Mouse (Mus musculus): ENCODE data around the gene Ranbp3l.
A peak's percentile ranks its signal among the peaks of the same experiment; 100 is the strongest.
"Not testable (repeated sequence)": the region's sequence is repeated elsewhere in the genome, so short reads cannot be mapped to it uniquely, and the experiment has no call there.

Ranbp3l gene

DNA sequence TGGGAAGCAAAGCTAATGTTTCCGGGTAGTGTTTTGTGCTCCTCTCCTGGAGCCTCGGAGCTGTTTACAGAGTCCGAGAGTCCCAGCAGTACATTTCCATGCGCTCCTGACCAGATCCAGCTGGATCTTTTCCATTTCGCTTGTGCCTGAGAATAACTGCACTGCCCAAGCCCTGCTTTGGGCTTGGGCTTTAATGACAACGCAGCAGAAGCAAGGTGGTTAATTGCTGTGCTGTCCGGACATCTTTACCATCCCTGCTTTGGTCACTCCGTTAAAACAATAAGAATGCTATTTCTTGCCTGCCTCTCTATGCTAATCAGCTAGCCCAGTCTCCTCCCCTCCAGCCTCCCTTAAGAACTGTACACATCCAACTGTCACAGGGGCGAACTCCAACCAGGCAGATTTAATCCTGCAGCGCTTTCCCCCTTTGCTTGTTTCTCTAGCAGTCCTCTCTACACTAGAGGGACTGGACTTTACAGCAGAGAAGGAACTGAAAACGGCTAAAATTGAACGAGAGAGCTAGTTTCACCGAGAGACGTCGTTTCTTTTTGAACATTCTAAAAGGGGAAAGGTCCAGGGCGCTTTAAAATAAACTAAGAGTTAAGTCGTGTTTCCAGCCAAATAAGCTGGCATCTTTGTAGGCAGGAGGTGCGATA is at the start of gene Ranbp3l:
Ranbp3l (plus strand) TSS at position 377 of the 656 bp plus-strand sequence.
- DNase-seq: no peak

DNA sequence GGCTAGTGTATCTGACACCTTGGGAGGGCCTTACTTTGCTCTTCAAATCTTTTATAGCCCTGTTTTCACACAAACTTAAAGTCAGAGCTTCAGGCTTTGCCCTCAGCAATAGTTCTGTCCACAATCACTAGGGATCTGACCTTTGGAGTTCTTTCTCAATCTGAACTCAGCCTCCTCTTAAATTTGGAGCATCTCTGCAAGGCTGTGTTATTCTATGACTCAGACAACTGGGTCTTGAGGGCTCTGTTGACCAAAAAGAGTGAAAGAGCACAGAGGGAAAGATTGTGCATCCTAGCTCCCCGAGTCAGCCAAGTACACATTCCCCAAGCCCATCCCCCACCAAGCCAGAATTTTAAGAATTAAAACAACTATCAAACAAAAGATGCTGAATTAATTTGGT is 37.7 kb upstream of the Ranbp3l start:
- DNase-seq: no peak

DNA sequence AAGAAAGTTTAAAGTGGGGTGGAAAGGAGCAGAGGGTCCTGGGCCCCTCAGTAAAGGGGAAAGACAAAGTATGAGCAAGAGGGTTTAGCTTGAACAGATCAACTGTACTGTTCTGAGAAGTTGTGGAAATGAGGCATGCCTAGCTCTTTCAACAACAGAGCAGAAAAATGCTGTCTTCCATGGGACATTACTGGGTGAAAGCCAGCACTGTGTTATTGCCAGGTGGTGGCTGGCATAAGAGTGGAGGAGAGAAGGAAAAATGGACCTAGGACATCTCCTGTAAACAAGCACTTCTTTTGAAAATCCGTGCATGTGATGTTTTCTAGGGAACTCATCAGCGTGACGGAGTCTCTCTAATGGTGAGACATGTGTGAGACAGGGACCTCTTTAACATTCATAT is 30.8 kb upstream of the Ranbp3l start:
- DNase-seq: no peak

DNA sequence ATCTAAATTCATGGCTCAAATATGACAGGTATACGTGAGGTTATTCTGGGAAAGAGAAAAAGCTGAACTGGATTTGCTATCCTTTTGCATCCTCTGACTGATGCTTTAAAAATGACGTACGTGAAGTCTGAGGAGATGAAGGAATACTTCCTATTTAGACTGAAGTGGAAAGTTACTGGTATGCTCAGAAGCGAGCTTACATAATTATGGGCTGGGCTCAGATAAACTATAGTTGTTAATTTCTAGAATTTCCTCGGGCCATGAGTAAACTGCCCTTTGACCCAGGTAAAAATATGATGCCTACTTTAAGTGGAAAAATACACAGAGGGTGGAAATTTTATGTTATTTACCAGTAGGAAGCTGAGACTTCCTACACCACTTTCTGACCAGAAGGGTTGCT is 26.9 kb upstream of the Ranbp3l start:
- DNase-seq: no peak

DNA sequence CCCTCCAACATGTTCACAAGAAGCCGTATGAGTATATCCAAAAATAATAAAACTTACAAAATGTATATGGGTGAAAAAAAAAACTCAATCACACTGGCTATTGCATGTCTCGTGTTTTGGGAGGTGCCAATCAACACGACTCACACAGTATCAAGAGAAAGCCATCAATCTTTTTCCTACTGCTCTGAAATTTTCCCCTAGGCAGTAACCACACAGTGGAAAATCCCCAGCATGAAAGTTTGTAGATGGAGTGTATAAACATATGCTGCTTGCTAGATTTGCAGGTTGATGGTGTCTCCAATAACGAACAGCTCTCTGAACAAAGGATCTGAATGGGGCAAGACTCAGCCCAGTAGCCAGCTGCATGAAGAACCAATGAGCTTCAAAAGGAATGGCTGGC is 16.9 kb upstream of the Ranbp3l start:
- no peak for DNase-seq

DNA sequence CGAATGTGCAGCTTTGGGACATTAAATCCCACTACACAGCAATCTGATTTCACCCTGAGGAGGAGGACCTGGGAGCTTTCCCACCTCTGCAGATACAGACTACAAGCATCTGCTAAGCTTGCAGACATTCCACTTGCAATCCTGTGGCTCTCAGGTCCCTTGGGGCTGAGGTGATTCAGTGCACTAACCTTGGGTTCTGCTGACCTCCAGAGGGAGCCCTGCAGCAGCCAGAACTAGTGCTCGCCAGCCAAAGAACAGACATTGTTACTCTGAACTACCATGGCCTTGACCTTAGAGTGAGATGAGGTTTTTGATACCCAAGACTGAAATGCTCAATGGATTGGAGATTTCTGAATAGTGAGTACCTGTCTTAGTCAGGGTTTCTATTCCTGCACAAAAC is 4.4 kb upstream of the Ranbp3l start:
- DNase-seq: no peak

DNA sequence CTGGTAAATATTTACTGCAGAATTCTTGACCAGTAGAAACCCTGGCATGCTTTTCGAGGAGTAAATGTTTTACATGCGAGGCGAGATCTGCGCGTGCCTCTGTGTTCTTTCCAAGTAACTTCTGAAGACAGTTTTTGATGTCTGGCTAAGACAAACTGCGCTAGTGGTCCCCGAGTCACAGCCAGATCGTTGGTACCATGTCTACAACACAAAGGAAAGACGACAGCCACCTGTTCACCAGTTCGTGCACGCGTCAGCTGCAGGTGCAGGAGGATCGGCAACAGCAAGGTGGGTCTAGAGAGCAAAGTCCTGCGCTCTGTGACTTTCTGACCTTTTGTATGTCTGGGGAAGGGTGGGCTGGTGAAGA is 463 bp downstream of the Ranbp3l start:
- DNase-seq: no peak

DNA sequence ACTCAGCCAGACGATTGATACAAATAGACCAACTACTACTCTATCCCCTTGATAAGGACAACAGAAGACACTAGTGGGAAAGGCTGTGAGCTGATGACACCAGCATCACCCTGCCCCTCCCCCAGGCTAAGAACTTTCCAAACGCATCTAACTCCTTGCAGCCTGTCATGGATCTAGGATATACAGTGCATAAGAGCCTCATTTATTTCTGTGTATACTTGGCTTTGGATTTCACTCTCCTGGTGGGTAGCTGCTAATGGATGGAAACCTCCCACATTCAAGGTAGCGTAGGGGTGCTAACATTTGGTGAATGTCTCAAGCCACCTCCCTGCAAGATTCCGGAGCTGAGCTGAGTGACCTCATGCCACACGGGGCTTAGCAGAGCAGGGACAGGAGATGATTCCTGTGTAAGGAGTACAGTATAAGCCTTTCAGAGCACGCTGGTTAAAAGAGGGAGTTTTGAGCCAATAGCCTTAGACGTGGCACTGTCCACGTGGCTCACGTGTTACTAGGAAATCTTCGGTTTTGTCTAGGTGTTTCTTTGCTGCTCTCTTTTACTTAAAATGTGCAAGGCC is 1.4 kb downstream of the Ranbp3l start:
- no peak for DNase-seq

DNA sequence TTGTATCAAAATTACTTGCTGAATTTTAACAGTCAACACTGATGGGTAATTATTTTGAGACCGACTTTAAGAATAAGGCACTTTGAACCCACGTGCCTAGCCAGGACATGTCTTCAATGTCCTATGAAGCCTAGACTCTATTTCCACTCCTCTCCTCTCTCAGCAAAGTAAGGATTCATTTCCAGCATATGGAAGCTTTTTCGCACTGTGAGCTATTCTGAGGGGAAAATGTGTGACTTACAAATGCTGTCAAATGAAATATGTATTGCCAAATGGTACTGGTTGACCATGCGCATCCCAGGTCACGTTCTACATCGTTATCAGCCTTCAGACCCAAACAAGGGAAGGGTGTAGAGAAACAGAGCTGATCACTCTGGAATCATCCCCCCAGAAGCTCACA is 23.5 kb downstream of the Ranbp3l start:
- DNase-seq: no peak

DNA sequence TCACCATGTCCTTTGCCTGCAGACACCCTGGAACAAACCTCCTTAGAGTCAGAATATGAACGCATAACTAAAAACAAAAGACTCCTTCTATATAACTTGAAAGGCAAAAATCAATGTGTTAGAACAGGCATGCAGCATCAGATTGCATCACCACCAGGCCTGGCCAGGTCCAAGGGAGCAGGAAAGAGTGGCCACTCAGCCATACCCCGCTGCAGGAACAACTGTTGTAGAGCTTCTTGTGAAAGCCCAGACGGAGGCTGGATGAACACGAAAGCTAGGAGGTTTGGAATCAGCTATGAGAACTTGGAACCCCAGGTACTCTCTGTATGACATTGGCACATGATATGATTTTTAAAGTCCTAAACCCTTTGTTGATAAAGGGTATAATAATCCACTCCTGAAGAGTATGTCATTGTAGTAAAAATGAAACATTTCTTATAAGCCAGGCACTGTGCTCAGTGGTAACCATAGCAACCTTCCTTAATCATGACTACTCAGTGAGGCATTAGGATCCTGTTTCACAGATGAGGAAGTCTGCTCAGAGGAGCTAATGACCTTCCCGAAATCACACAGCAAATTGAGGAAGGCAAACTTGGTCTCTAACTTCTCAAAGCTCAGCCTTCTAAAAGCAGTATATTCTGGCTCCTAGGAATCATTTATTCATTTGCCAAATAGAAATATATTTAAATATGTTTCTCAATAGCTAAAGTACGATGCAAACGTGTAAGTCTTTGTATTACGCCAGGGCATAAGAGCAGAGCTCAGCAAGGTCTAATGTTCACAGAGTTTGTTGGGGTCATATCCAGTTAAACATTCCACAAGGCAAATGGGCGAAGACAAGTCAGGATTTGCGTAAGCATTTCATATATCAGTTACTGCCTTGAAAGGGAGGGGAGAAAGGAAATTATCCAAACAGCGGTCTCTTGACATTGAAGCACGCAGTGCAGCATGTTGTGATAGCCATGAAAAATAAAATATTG is 24.4 kb downstream of the Ranbp3l start:
- DNase-seq: no peak

DNA sequence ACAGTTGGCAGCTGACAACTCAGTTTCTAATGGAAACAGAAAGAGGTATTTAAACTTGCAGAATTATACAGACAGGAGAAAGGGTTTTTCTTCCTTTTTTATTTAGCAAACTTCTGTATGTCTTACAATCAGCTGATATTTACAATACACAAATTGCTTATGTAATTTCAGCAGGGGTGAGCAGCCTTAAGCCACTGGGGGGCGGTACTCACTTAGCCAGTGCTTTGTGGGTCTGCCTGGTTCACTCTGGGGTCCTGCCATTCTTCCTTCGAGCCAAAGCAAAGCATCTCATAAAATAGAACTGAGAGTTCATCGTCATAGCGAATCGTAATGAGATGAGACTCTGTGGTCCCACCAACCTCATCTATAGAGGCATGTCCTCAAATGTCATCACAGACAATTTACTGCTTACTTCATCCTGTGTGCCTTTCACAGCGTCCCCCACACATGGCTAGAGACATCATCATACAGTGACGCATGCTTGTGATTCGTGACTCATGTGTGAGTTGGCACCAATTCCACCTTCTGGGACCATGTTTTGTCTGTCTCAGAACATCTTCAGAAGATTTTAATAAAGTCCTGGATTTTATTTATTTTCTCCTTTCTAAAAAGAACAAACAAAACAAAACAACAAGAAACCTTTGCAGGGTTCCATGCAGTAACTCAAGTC is 27.0 kb downstream of the Ranbp3l start:
- peak; percentile 28 for DNase-seq

DNA sequence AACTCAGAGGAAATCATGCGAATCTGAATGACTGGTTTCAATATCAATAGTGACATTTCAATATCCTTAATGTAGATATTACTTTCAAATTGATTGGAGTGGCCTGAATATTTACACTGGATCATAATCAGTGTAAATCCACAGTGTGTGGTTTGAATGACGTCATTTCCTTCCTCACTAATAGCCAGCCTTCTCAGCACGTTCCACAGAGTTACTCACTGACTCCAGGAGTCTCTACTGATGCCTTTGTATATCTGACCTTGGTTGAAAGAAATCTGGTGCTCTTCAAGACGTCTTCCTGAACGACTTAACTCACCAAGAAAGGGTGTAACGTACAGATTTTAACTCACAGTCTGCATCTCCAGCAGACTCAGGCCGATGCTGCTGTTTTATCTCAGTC is 27.7 kb downstream of the Ranbp3l start:
- no peak for DNase-seq

DNA sequence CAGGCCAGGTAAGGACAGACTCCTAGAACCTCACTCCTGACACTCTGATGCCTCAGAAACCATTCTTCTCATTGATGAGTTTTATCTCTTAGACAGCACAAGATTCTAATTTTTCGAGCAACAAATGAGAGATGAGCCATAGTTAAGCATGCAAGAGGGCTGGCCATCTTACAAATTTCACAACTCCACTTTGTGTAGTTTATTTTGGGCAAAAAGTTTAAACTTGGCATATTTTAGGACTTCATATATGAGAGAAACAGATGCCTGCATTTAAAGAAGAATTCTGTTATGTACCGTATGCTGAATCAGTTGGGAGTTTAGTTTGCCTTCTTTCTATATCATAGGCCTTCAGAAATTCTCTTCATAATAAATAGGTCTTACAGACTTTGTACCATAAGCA is 35.0 kb downstream of the Ranbp3l start:
- no peak for DNase-seq

DNA sequence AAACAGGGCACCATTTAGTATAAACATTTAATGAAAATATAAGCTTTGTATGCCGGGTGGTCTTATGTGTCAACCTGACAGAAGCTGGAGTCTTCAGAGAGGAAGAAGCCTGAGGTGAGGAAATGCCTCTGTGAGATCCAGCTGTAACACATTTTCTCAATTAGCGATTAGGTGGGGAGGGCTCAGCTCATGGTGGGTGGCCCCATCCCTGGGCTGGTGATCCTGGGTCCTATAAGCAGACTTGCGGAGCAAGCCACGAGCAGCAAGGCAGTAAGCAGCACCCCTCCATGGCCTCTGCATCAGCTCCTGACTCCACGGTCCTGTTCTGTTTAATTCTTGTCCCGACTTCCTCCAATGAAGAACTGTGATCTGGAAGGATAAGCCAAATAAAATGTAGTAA is 41.4 kb downstream of the Ranbp3l start:
- DNase-seq: no peak

DNA sequence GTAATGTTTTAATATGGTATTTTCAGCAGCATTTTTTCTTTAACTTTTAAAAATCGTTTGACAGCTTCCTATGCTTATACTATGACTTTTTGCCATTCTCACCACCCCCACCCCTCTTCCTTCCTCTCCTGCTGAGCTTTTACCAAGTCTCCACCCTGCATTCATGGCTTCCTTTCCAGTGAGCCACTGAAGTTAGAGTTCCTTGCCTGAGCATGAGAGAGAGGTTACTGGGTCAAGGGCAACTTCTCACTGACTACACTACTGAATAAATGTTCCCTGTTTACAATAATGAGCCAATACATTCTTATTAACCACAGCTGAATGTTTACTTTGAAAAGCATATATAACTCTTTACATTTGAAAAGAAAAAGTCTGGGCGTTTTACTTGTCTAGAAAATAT is 46.8 kb downstream of the Ranbp3l start:
- no peak for DNase-seq

DNA sequence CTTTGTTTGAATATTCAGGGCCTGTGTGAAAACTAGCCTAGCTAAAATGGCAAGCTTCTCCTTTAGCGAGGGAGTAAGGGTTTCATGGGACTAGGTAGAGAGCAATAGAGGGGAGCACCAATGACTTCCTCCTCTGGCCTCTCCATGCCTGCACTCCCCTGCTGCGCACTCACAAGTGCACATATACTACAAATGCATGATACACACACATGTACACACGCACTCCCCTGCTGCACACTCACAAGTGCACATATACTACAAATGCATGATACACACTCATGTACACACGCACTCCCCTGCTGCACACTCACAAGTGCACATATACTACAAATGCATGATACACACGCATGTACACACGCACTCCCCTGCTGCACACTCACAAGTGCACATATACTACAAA is 47.7 kb downstream of the Ranbp3l start:
- DNase-seq: not testable (repeated sequence)

DNA sequence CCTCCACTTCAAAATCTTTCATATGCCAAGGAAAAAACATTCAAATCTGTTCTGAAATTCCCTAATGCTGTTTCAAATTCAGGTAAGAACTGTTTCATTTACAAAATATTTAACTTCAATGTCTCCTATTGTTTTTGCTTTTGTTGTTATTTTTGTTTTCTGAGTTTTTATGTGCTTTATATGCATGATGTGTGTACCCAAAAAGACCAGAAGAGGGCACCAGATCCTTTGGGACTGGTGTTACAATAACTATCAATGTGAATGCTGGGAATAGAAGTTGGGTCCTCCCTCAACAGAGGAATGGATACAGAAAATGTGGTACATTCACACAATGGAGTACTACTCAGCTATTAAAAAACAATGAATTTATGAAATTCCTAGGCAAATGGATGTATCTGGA is 88.0 kb downstream of the Ranbp3l start:
- no peak for DNase-seq

DNA sequence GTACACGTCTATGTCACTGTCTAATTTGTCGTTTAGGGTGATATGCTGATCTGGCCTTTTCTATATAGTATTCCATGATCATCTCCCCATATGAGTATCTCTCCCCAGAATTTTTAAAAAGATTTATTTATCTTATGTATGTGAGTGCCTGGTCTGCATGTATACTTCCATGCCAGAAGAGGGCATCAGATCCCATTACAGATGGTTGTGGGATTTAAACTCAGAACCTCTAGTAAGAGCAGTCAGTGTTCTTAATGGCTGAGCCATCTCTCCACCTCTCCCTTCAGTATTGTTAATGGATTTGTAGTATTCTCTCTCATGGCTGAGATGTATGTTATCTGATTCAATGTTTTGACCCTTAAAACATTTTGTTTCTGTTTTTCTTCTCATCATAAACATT is 92.1 kb downstream of the Ranbp3l start:
- no peak for DNase-seq

DNA sequence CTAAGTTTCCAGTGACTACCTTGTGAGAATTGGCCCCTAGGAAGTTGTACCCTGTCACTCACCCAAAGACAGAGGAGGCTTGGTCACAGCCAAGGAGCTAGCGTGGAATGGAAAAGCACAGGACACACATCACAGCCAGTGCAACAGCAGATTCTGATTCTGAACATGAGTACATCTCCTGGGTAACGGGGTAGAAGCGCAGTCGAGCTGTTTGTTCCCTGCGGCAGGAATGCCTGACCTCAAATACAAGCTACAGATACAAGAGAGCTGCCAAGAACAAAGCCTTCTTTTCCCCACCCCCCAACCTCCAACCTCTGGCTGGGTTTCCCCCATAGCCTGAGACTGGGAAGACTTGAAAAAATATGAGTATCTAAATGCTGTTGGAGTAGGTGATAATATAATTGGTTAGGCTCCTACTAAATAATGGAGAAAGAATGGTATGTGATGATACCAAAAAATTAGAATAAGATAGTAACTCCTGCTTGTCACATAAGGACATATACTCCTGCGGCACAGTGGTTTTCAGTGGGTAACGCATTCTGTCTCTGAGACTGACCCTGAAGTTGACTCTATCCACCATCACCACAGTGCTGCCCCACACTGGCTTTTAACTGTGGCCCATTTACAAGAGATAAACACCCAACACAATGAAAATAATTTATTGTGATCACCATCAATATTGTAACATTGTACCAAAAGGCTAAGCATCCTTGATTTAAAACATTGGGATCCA is 93.6 kb downstream of the Ranbp3l start:
- DNase-seq: no peak

DNA sequence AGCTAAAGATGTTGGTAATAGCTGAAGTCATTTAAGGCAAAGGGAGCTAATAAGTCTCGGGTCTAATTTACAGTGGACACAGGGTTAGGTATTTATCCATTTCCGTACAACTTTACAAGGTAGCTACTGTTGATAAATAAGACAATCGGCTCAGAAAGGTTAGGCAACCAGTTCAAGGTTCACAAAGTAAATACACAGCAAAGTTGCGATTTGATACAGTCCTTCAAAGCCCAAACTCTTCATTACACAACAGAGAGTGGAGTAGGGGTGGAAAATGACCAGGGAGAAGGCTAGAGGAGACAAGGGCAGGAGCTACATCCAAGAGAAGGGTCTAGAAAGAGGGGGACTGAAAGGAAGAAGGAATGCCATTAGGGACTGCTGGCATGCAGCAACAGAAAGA is 101.1 kb downstream of the Ranbp3l start:
- DNase-seq: no peak

DNA sequence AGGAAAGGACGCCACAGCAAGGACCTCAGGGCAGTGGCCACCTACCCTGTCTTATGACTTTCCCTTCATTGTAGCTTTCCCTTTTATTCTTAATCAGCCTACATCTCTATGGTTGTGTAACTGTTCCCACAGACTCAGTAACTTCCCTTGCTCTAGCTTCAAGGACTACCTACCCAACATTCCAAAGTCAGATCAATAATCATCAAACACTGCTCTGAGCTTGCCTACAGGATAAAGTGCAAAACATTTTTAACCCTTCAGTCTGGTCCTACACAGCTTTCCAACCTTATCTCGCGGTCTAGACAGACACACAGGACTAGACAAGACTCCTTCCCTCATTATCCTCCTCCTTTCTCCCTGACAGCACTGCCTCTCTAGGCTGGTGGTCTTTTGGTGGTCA is 102.6 kb downstream of the Ranbp3l start:
- no peak for DNase-seq

DNA sequence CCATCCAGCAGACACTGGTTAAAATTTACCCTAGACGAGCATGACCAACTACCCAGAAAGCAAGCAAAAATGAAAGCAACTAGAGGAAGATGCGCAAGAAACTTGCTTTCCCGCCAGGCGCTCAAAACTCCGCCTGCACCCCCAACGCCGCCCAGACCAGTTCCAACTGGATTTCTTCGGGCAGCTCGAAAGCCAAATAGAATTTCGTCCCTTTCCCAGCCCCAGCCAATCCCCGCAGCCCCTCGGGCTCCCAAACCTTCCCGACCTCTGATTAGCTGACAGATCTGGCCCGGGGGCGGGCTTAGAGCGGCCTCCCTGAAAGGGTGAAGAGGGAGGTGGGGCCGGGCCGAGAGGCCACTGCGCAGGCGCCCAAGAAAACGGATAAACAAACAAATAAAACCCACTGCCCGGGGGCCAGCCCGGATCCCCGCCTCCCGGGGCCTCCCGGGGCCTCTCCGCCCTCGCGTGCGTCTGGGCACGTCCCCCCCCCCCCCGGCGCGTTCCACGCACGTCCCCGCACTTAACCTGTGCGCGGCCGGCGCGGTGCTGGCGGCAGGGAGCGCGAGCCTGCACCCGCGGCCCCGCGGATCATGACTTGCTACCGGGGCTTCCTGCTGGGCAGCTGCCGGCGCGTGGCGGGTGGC is 103.3 kb downstream of the Ranbp3l start, which contains the start of gene Nadk2:
Nadk2 (plus strand) TSS at position 349 of the 644 bp plus-strand sequence.
- DNase-seq: peak; percentile 97
